Mouse (Mus musculus) olfactory bulb, adult 2 months (tissue): Measurements from ENCODE around the gene Epdr1. TPM values are rescaled to one million over a fixed set of nuclear protein-coding genes. Genes with fewer than 3 reads are reported as not detected.

Source experiments
- H3K27ac ChIP-seq: fragments of 200-500 bp; 2 replicates; pipeline ENCODE4 v1.5.1; 2012; ENCODE audit warnings: low read depth, low read length; ENCODE audit not compliant: insufficient read depth
- H3K4me1 ChIP-seq: fragments of 200-500 bp; 2 replicates; pipeline ENCODE4 v1.6.1; 2012; ENCODE audit warnings: low read length; ENCODE audit not compliant: control insufficient read depth, insufficient read depth
- H3K4me3 ChIP-seq: fragments of 200-500 bp; 2 replicates; pipeline ENCODE4 v1.5.1; 2012; ENCODE audit warnings: mild to moderate bottlenecking, low read depth, low read length, moderate library complexity; ENCODE audit not compliant: insufficient read depth
- CTCF ChIP-seq: fragments of 200-500 bp; IDR thresholded peaks from 2 replicates; pipeline ENCODE4 v1.5.1; 2012; ENCODE audit warnings: low read depth, mild to moderate bottlenecking, low read length, moderate library complexity; ENCODE audit not compliant: insufficient read depth
- POLR2A ChIP-seq: fragments of 200-500 bp; IDR thresholded peaks from 2 replicates; pipeline ENCODE4 v1.6.1; 2012; ENCODE audit warnings: mild to moderate bottlenecking, low read depth, low read length, moderate library complexity; ENCODE audit not compliant: insufficient read depth
- WGBS: fragments of 180-500 bp; shearing (Covaris S2); methylation state at CpG from one replicate; pipeline ENCODE4 v1.1.7; 2018; 5-methylcytosine and 5-hydroxymethylcytosine counted together
- polyA plus RNA-seq: library from polyadenylated mRNA; stranded (reverse); fragments of >200 nt; gene quantifications from 2 replicates; pipeline ENCODE4 v1.2.4, GENCODE M21; 2012; ENCODE audit warnings: low replicate concordance; ENCODE audit not compliant: missing spikeins, insufficient read depth, insufficient read length

The Epdr1 gene
- polyA plus RNA-seq = not detected in 2 replicates

- TF ChIP-seq POLR2A (peak; percentile 49; the same call in 1 of the 2 replicates), CTCF (peak; percentile 68)
- H3K4me3 ChIP-seq = peak within 1 kb of the TSS; percentile 72
- H3K27ac ChIP-seq = peak within 1 kb of the TSS; percentile 77
- WGBS = under 1% methylated on average over 46 of the region's 46 CpGs
- peaks cover 11% of the 10 kb centered on the region for H3K4me1 ChIP-seq
These were observed at the start of gene Epdr1 for GRCm38 (mm10) chr13:19619216-19619927. TSS of gene Epdr1 (minus strand) at chr13:19619927.

GRCm38 (mm10) chr13:19668355-19669140 is 48.8 kb upstream of the Epdr1 start:
- H3K4me3 ChIP-seq = no peak overlapping the region
- 50% methylated on average over 4 of the region's 4 CpGs for WGBS
- no peak overlapping the region for H3K27ac ChIP-seq
- TF ChIP-seq CTCF = no peak
- no peaks in the 10 kb centered on the region for H3K4me1 ChIP-seq

GRCm38 (mm10) chr13:19652405-19652804 is 32.7 kb upstream of the Epdr1 start:
- TF ChIP-seq POLR2A = no peak
- no peak for TF ChIP-seq CTCF
- WGBS = over 99% methylated on average over 2 of the region's 2 CpGs
- Histone ChIP-seq H3K4me1 (no peaks in the 10 kb centered on the region), H3K4me3 (no peak overlapping the region), H3K27ac (no peak overlapping the region)

- Histone ChIP-seq H3K4me3 (no peak overlapping the region), H3K27ac (no peak overlapping the region), H3K4me1 (no peaks in the 10 kb centered on the region)
- TF ChIP-seq CTCF (no peak), POLR2A (no peak)
- WGBS = 96% methylated on average over 2 of the region's 2 CpGs
These were observed 30.1 kb upstream of the Epdr1 start for GRCm38 (mm10) chr13:19649824-19650223.

GRCm38 (mm10) chr13:19644225-19644624 is 24.5 kb upstream of the Epdr1 start:
- Histone ChIP-seq H3K4me3 (no peak overlapping the region), H3K4me1 (no peaks in the 10 kb centered on the region), H3K27ac (no peak overlapping the region)
- WGBS = 79% methylated on average over 2 of the region's 2 CpGs
- TF ChIP-seq CTCF (no peak), POLR2A (no peak)

GRCm38 (mm10) chr13:19643519-19643918 is 23.8 kb upstream of the Epdr1 start:
- H3K4me3 ChIP-seq = no peak overlapping the region
- H3K4me1 ChIP-seq = no peaks in the 10 kb centered on the region
- no peak for TF ChIP-seq POLR2A
- TF ChIP-seq CTCF = no peak
- 75% methylated on average over 1 of the region's 1 CpGs for WGBS
- no peak overlapping the region for H3K27ac ChIP-seq

GRCm38 (mm10) chr13:19640203-19640851 is 20.6 kb upstream of the Epdr1 start:
- no peaks in the 10 kb centered on the region for H3K4me1 ChIP-seq
- no peak overlapping the region for H3K27ac ChIP-seq
- no peak for TF ChIP-seq POLR2A
- no peak for TF ChIP-seq CTCF
- H3K4me3 ChIP-seq = no peak overlapping the region
- WGBS = 58% methylated on average over 2 of the region's 2 CpGs

GRCm38 (mm10) chr13:19636131-19636530 is 16.4 kb upstream of the Epdr1 start:
- Histone ChIP-seq H3K4me1 (no peaks in the 10 kb centered on the region), H3K27ac (no peak overlapping the region), H3K4me3 (no peak overlapping the region)
- WGBS = 68% methylated on average over 4 of the region's 4 CpGs
- no peak for TF ChIP-seq POLR2A
- TF ChIP-seq CTCF = no peak
